27 mouse cellular contexts compared by ENCODE assay signal in genomic region chr16:38414953-38415352, GRCm38 (mm10). TPM values are rescaled to one million over a fixed set of nuclear protein-coding genes. Genes with fewer than 3 reads are reported as not detected.
DNase-seq lines count a peak whose midpoint lies in the region; ATAC-seq and TF ChIP-seq lines count a peak whose summit lies in the region.
"Had no signal": no experiment of that assay in that cellular context is flagged by ENCODE, and none has a peak within 500 bp of the region (broad histone marks: within the 10 kb centered on the region; RNA-seq: fewer than 3 reads in every experiment).

No protein-coding gene starts in this region.

- ATAC-seq in granulocyte monocyte progenitor cell, adult 5-6 weeks (replicated peaks; ENCODE audit: poor library complexity, severe bottlenecking) = peak; percentile 76
- ATAC-seq: CD4-positive, CD25-positive, alpha-beta regulatory T cell, adult 4 months; forebrain, embryonic 14.5 days; forebrain, embryonic 16.5 days had no signal

- H3K36me3 ChIP-seq in CH12.LX (replicated peaks in 1 of 2; ENCODE audit: control insufficient read depth in 1 of 2, insufficient read depth in 1 of 2, low read length in 1 of 2) (no peaks in the 10 kb centered on the region), E14TG2a.4 (ENCODE audit: insufficient read depth, low read length) (no peaks in the 10 kb centered on the region), MEL (ENCODE audit: control insufficient read depth in 1 of 2, insufficient read depth in 2 of 2, low read length in 2 of 2) (no peaks in the 10 kb centered on the region)
- H3K36me3 ChIP-seq: embryonic facial prominence, embryonic 13.5 days; embryonic facial prominence, embryonic 15.5 days; forebrain, embryonic 10.5 days; forebrain, embryonic 12.5 days had no signal

- no peak for TF ChIP-seq CTCF in CH12.LX (conservative IDR thresholded peaks at IDR 0.05 in 1 of 2, IDR thresholded peaks at IDR 0.05 in 1 of 2; ENCODE audit: low read depth in 2 of 2, low read length in 2 of 2)
- TF ChIP-seq CTCF in E14TG2a.4 (conservative IDR thresholded peaks at IDR 0.05; ENCODE audit: low read length) = no peak
- no peak for TF ChIP-seq CTCF in MEL (IDR thresholded peaks at IDR 0.05 in 2 of 3, conservative IDR thresholded peaks at IDR 0.05 in 1 of 3; ENCODE audit: control insufficient read depth in 1 of 3, insufficient read depth in 1 of 3, low read depth in 2 of 3, low read length in 3 of 3, poor library complexity in 1 of 3, severe bottlenecking in 1 of 3)

- peaks cover 25 to 52% of the 10 kb centered on the region in 2 experiments for H3K4me1 ChIP-seq in CH12.LX (ENCODE audit: control insufficient read depth in 1 of 2, insufficient read depth in 2 of 2)
- H3K4me1 ChIP-seq in E14TG2a.4 (replicated peaks; ENCODE audit: low read depth, low read length) = peaks cover 21% of the 10 kb centered on the region
- no peaks in the 10 kb centered on the region for H3K4me1 ChIP-seq in MEL (ENCODE audit: control insufficient read depth in 1 of 2, insufficient read depth in 2 of 2, low read length in 2 of 2)
- H3K4me1 ChIP-seq: forebrain, embryonic 10.5 days; forebrain, embryonic 12.5 days had no signal

- in situ Hi-C loops in CH12.LX (cut with MboI; ENCODE audit: low pct_ligation_motif_present, low pct_unique_long_range_greater_than_20kb, low sequenced_read_pairs) = no loop called here

- dilution Hi-C loops in CH12.LX (cut with MboI; ENCODE audit: extremely low pct_ligation_motif_present, extremely low pct_unique_long_range_greater_than_20kb, low sequenced_read_pairs) = no loop called here

- H3K4me3 ChIP-seq in CH12.LX (replicated peaks in 1 of 3; ENCODE audit: low read depth in 2 of 3, low read length in 2 of 3, poor library complexity in 1 of 3) (no peak overlapping the region), E14TG2a.4 (replicated peaks; ENCODE audit: low read length) (0 out of 2 replicates have a peak overlapping the region, but pooled peaks have one; percentile 23), MEL (ENCODE audit: control insufficient read depth in 1 of 2, insufficient read depth in 1 of 2, low read depth in 2 of 2, low read length in 2 of 2) (no peak overlapping the region)
- H3K4me3 ChIP-seq: embryonic facial prominence, embryonic 13.5 days; embryonic facial prominence, embryonic 15.5 days; erythroblast, embryonic 14.5 days; forebrain, embryonic 10.5 days; forebrain, embryonic 12.5 days had no signal

- TF ChIP-seq RAD21 in CH12.LX (IDR thresholded peaks at IDR 0.05; ENCODE audit: low read depth, low read length) (no peak), MEL (IDR thresholded peaks at IDR 0.05; ENCODE audit: low read depth, low read length) (no peak)

- H3K27ac ChIP-seq in CH12.LX (ENCODE audit: insufficient read depth, low read depth) = no peak overlapping the region
- no peak overlapping the region for H3K27ac ChIP-seq in MEL (ENCODE audit: control insufficient read depth, low read depth, low read length)
- H3K27ac ChIP-seq: embryonic facial prominence, embryonic 15.5 days; forebrain, embryonic 10.5 days; forebrain, embryonic 12.5 days had no signal

- H3K79me2 ChIP-seq in CH12.LX (replicated peaks; ENCODE audit: control insufficient read depth, extremely low read depth, insufficient read depth, poor library complexity, severe bottlenecking) (no peaks in the 10 kb centered on the region), MEL (ENCODE audit: control insufficient read depth, insufficient read depth, low read length, poor library complexity) (no peaks in the 10 kb centered on the region)

- H3K9me3 ChIP-seq in CH12.LX (replicated peaks; ENCODE audit: low read length) = no peaks in the 10 kb centered on the region
- H3K9me3 ChIP-seq in E14TG2a.4 (ENCODE audit: low read length) = peaks cover 4% of the 10 kb centered on the region; the same call in 1 of the 2 replicates
- H3K9me3 ChIP-seq in MEL (replicated peaks; ENCODE audit: insufficient read depth, low read length) = no peaks in the 10 kb centered on the region
- H3K9me3 ChIP-seq: embryonic facial prominence, embryonic 13.5 days; embryonic facial prominence, embryonic 15.5 days; forebrain, embryonic 10.5 days; forebrain, embryonic 12.5 days had no signal

- TF ChIP-seq EP300 in CH12.LX (IDR thresholded peaks at IDR 0.05; ENCODE audit: low read length) = no peak
- TF ChIP-seq EP300 in MEL (IDR thresholded peaks at IDR 0.05; ENCODE audit: low read depth in 1 of 2, low read length in 2 of 2) = no peak

- H3K4me2 ChIP-seq in CH12.LX (ENCODE audit: insufficient read depth, low read depth, poor library complexity, severe bottlenecking) = no peak overlapping the region
- H3K4me2 ChIP-seq: embryonic facial prominence, embryonic 13.5 days; embryonic facial prominence, embryonic 15.5 days; forebrain, embryonic 12.5 days had no signal

- TF ChIP-seq POLR2A in CH12.LX (IDR thresholded peaks at IDR 0.05; ENCODE audit: low read depth, low read length) = no peak
- TF ChIP-seq POLR2A in MEL (IDR thresholded peaks at IDR 0.05; ENCODE audit: control insufficient read depth in 1 of 2, insufficient read depth in 1 of 2, low read depth in 1 of 2, low read length in 2 of 2, poor library complexity in 1 of 2) = no peak

- no peak for DNase-seq in CH12.LX (ENCODE audit: extremely low read depth)
- no peak for DNase-seq in MEL (ENCODE audit: low read depth, low spot score)
- DNase-seq in B cell, adult 2 months = no peak
- no peak for DNase-seq in cerebellum, postnatal 14 days
- DNase-seq in cerebellum, adult 9-11 months = no peak
- DNase-seq in kidney, adult 9 months = no peak
- DNase-seq: adrenal gland, adult 2 months; adrenal gland, postnatal 10 days; adrenal gland, postnatal 25 days; cerebellum, adult 11 months; cerebellum, adult 18-20 months; cerebellum, adult 8-10 months; cerebellum, postnatal 10 days; cerebellum, postnatal 36 days; embryo, embryonic 11 days had no signal

- H3K9ac ChIP-seq in CH12.LX (ENCODE audit: insufficient read depth, low read depth) (no peak overlapping the region), MEL (ENCODE audit: control insufficient read depth, low read depth, low read length, poor library complexity, severe bottlenecking) (no peak overlapping the region)
- H3K9ac ChIP-seq: embryonic facial prominence, embryonic 13.5 days; embryonic facial prominence, embryonic 15.5 days; forebrain, embryonic 12.5 days had no signal

- H3K27me3 ChIP-seq in CH12.LX (replicated peaks) = no peaks in the 10 kb centered on the region
- peaks cover 7% of the 10 kb centered on the region; the same call in 1 of the 2 replicates for H3K27me3 ChIP-seq in E14TG2a.4 (ENCODE audit: insufficient read depth, low read length)
- H3K27me3 ChIP-seq in MEL (ENCODE audit: control insufficient read depth in 1 of 2, insufficient read depth in 2 of 2, low read length in 2 of 2) = peaks cover 5 to 10% of the 10 kb centered on the region in 2 experiments
- H3K27me3 ChIP-seq: embryonic facial prominence, embryonic 13.5 days; embryonic facial prominence, embryonic 15.5 days; forebrain, embryonic 12.5 days had no signal

TF ChIP-seq in CH12.LX, 34 proteins besides CTCF, POLR2A, EP300 and RAD21:
- TF ChIP-seq MAFK (IDR thresholded peaks at IDR 0.05; ENCODE audit: insufficient replicate concordance, low read length) = peak; percentile 92
- no peak for TF ChIP-seq TCF12 (IDR thresholded peaks at IDR 0.05; ENCODE audit: low read depth, low read length)
TF ChIP-seq in CH12.LX: peak in this region for 1.

TF ChIP-seq in MEL, 35 proteins besides CTCF, POLR2A, EP300 and RAD21:
- TF ChIP-seq MAFK (IDR thresholded peaks at IDR 0.05; ENCODE audit: borderline replicate concordance, low read depth, low read length) (0 out of 2 replicates have a peak, but pooled peaks have one; percentile 33), ETS1 (IDR thresholded peaks at IDR 0.05; ENCODE audit: low read depth, low read length) (no peak)
TF ChIP-seq in MEL: peak in this region for 1.

RNA-seq across cellular contexts. Expression of gene Pla1a, which starts 18.0 kb away (rescaled TPM):
- total RNA-seq in CH12.LX (2012; rRNA removed) (20.6 and 27.9 TPM in 2 replicates), CH12.LX (2014; rRNA removed) (12.3 and 14.3 TPM in 2 replicates), MEL (2012; rRNA removed) (not detected in 2 replicates)
- polyA plus RNA-seq in CH12.LX (2012; ENCODE audit: insufficient read length, low read depth) (9.3 and 11.0 TPM in 2 replicates), MEL (2012; ENCODE audit: insufficient read depth in 1 of 2, insufficient read length in 2 of 2, low read depth in 1 of 2, low replicate concordance in 2 of 2, missing spikeins in 1 of 2) (under 1 TPM in 1 of 2 experiments, not detected in 1; 0.04 TPM)
- total RNA-seq in granulocyte monocyte progenitor cell, adult 5-6 weeks (2014; fragmentation: Nextera tagmentation) = not detected in 2 replicates
- not detected in 2 replicates for total RNA-seq in granulocyte monocyte progenitor cell, adult 5-6 weeks (2017)
- total RNA-seq: common myeloid progenitor, adult 5-6 weeks had no signal
- polyA plus RNA-seq: embryonic facial prominence, embryonic 11.5 days; erythroblast, embryonic 14.5 days; forebrain, embryonic 10.5 days had no signal

RNA-seq across cellular contexts. Expression of gene Adprh, which starts 37.5 kb away (rescaled TPM):
- total RNA-seq in CH12.LX (2012; rRNA removed) (47.3 and 67.7 TPM in 2 replicates), CH12.LX (2014; rRNA removed) (44.9 and 45.3 TPM in 2 replicates), MEL (2012; rRNA removed) (20.1 and 24.8 TPM in 2 replicates)
- polyA plus RNA-seq in CH12.LX (2012; ENCODE audit: insufficient read length, low read depth) (82.9 and 93.2 TPM in 2 replicates), MEL (2012; ENCODE audit: insufficient read depth in 1 of 2, insufficient read length in 2 of 2, low read depth in 1 of 2, low replicate concordance in 2 of 2, missing spikeins in 1 of 2) (10 to 100 TPM in 1 of 2 experiments, not detected in 1; 86.7 TPM)
- 18.9 and 31.5 TPM in 2 replicates for total RNA-seq in granulocyte monocyte progenitor cell, adult 5-6 weeks (2014; fragmentation: Nextera tagmentation)
- total RNA-seq in granulocyte monocyte progenitor cell, adult 5-6 weeks (2017) = 10.8 and 15.0 TPM in 2 replicates

RNA-seq across cellular contexts. Expression of gene Cd80, which starts 40.4 kb away (rescaled TPM):
- total RNA-seq in CH12.LX (2012; rRNA removed) = 43.6 and 46.2 TPM in 2 replicates
- total RNA-seq in CH12.LX (2014; rRNA removed) = 54.3 and 57.8 TPM in 2 replicates
- 37.0 and 39.5 TPM in 2 replicates for polyA plus RNA-seq in CH12.LX (2012; ENCODE audit: insufficient read length, low read depth)
- total RNA-seq in MEL (2012; rRNA removed) = 0.04 and 0.07 TPM in 2 replicates
- polyA plus RNA-seq in MEL (2012; ENCODE audit: insufficient read depth in 1 of 2, insufficient read length in 2 of 2, low read depth in 1 of 2, low replicate concordance in 2 of 2, missing spikeins in 1 of 2) = under 1 TPM in 1 of 2 experiments, not detected in 1; 0.38 TPM
- 0.21 TPM in 1 of 2 replicates, not detected in the other for total RNA-seq in granulocyte monocyte progenitor cell, adult 5-6 weeks (2014; fragmentation: Nextera tagmentation)
- total RNA-seq in granulocyte monocyte progenitor cell, adult 5-6 weeks (2017) = 0.52 TPM in 1 of 2 replicates, not detected in the other
- polyA plus RNA-seq: adrenal gland, adult 2 months; erythroblast, embryonic 14.5 days had no signal

RNA-seq across cellular contexts. Expression of gene Popdc2, which starts 52.9 kb away (rescaled TPM):
- total RNA-seq in CH12.LX (2012; rRNA removed) (1.0 and 3.6 TPM in 2 replicates), CH12.LX (2014; rRNA removed) (0.17 and 0.30 TPM in 2 replicates), MEL (2012; rRNA removed) (15.2 and 17.5 TPM in 2 replicates)
- polyA plus RNA-seq in CH12.LX (2012; ENCODE audit: insufficient read length, low read depth) (0.35 and 1.1 TPM in 2 replicates), MEL (2012; ENCODE audit: insufficient read depth in 1 of 2, insufficient read length in 2 of 2, low read depth in 1 of 2, low replicate concordance in 2 of 2, missing spikeins in 1 of 2) (10 to 100 TPM in 1 of 2 experiments, not detected in 1; 45.4 TPM)
- not detected in 2 replicates for total RNA-seq in granulocyte monocyte progenitor cell, adult 5-6 weeks (2014; fragmentation: Nextera tagmentation)
- total RNA-seq in granulocyte monocyte progenitor cell, adult 5-6 weeks (2017) = not detected in 2 replicates

Comparison
In these comparisons a context has a peak if more than half of its experiments do, and no peak if none do; other contexts are left out.
1. RNA of gene Pla1a, which starts 18.0 kb away (total RNA-seq): 12.3 to 27.9 TPM in CH12.LX; not detected in MEL and not detected in granulocyte monocyte progenitor cell, adult 5-6 weeks; every median in the first group is over 10 times any median in the second.
2. RNA of gene Cd80, which starts 40.4 kb away (total RNA-seq): 43.6 to 57.8 TPM in CH12.LX; 0.21 to 0.52 TPM in granulocyte monocyte progenitor cell, adult 5-6 weeks and 0.04 to 0.07 TPM in MEL; every median in the first group is over 10 times any median in the second.
3. Of the 35 proteins assayed by ChIP-seq in both MEL and CH12.LX: peak only in MEL: none; only in CH12.LX: none; in both: MAFK; in neither: 34.